Mouse (Mus musculus) C2C12 (cell line): ENCODE measurements around the gene Gdf7. TPM values are rescaled to one million over a fixed set of nuclear protein-coding genes. Genes with fewer than 3 reads are reported as not detected.

ENCODE experiments used
- H3K27me3 ChIP-seq: one replicate; pipeline ENCODE4 v1.6.1; 2011; ENCODE audit not compliant: control insufficient read depth, insufficient read depth, insufficient read length
- H3K36me3 ChIP-seq: one replicate; pipeline ENCODE4 v1.6.1; 2011; ENCODE audit not compliant: control insufficient read depth, insufficient read depth
- H3K4me3 ChIP-seq: one replicate; pipeline ENCODE4 v1.5.1; 2011; ENCODE audit warnings: mild to moderate bottlenecking, control low read depth; ENCODE audit not compliant: poor library complexity, insufficient read depth, severe bottlenecking
- H3K79me2 ChIP-seq: one replicate; pipeline ENCODE4 v1.6.1; 2011; ENCODE audit not compliant: control insufficient read depth, insufficient read depth
- H3K79me3 ChIP-seq: one replicate; pipeline ENCODE4 v1.6.1; 2011; ENCODE audit warnings: low read depth, control low read depth
- H3ac ChIP-seq: one replicate; pipeline ENCODE3; 2011; ENCODE audit warnings: low read depth; ENCODE audit not compliant: control insufficient read depth, insufficient read length
- CEBPB ChIP-seq: IDR thresholded peaks from one replicate; pipeline ENCODE4 v1.6.1; 2011; ENCODE audit warnings: low read depth, mild to moderate bottlenecking, control low read depth, moderate library complexity
- CTCF ChIP-seq: IDR thresholded peaks from one replicate; pipeline ENCODE4 v1.5.1; 2011; ENCODE audit not compliant: control insufficient read depth, insufficient read depth, insufficient read length
- FOSL1 ChIP-seq: IDR thresholded peaks from one replicate; pipeline ENCODE4 v1.8.0; 2011; ENCODE audit warnings: mild to moderate bottlenecking, low read length; ENCODE audit not compliant: poor library complexity, insufficient read depth, severe bottlenecking
- MAX ChIP-seq: IDR thresholded peaks from one replicate; pipeline ENCODE4 v1.6.1; 2011; ENCODE audit warnings: mild to moderate bottlenecking, control low read depth
- MYOD1 ChIP-seq: IDR thresholded peaks from one replicate; pipeline ENCODE4 v1.6.1; 2011; ENCODE audit warnings: low read depth; ENCODE audit not compliant: control insufficient read depth, insufficient read length
- MYOG ChIP-seq: IDR thresholded peaks from one replicate; pipeline ENCODE4 v1.6.1; 2011; ENCODE audit not compliant: control insufficient read depth, insufficient read length; ENCODE audit errors: extremely low read depth
- USF1 ChIP-seq: IDR thresholded peaks from one replicate; pipeline ENCODE4 v1.6.1; 2011; ENCODE audit warnings: low read depth, mild to moderate bottlenecking, control low read depth, moderate library complexity
- polyA plus RNA-seq: library from polyadenylated mRNA; unstranded; fragments of >200 nt; fragmentation: generic; extraction: Trizol; gene quantifications from one replicate; pipeline ENCODE4 v1.2.1, GENCODE M21; 2012; ENCODE audit warnings: missing spikeins

Gdf7 gene
- polyA plus RNA-seq, 1 experiment = 0.09 TPM

GRCm38 (mm10) chr12:8287970-8288369, 13.8 kb downstream of the Gdf7 start:
- no peaks in the 10 kb centered on the region for H3K79me2 ChIP-seq
- no peaks in the 10 kb centered on the region for H3K79me3 ChIP-seq
- peaks cover 14% of the 10 kb centered on the region for H3K36me3 ChIP-seq
- no peaks in the 10 kb centered on the region for H3K27me3 ChIP-seq
- TF ChIP-seq CTCF = no peak
- no peak for TF ChIP-seq USF1
- TF ChIP-seq CEBPB = no peak
- no peak for TF ChIP-seq MYOG
- TF ChIP-seq MAX = no peak
- no peak for TF ChIP-seq MYOD1
- TF ChIP-seq FOSL1 = no peak
- H3ac ChIP-seq = no peak overlapping the region
- no peak overlapping the region for H3K4me3 ChIP-seq

- H3ac ChIP-seq = no peak overlapping the region
- H3K36me3 ChIP-seq = peaks cover 45% of the 10 kb centered on the region
- no peaks in the 10 kb centered on the region for H3K27me3 ChIP-seq
- H3K79me2 ChIP-seq = no peaks in the 10 kb centered on the region
- H3K4me3 ChIP-seq = no peak overlapping the region
- no peak for TF ChIP-seq FOSL1
- TF ChIP-seq USF1 = no peak
- no peak for TF ChIP-seq CTCF
- no peak for TF ChIP-seq MYOD1
- no peak for TF ChIP-seq MYOG
- no peak for TF ChIP-seq MAX
- no peak for TF ChIP-seq CEBPB
- no peaks in the 10 kb centered on the region for H3K79me3 ChIP-seq
Measured at GRCm38 (mm10) chr12:8281225-8282017, 20.3 kb downstream of the Gdf7 start.

- H3K36me3 ChIP-seq = peaks cover 38% of the 10 kb centered on the region
- no peak for TF ChIP-seq MYOG
- TF ChIP-seq FOSL1 = no peak
- TF ChIP-seq USF1 = no peak
- no peak for TF ChIP-seq MYOD1
- no peak overlapping the region for H3ac ChIP-seq
- H3K27me3 ChIP-seq = no peaks in the 10 kb centered on the region
- H3K79me2 ChIP-seq = no peaks in the 10 kb centered on the region
- no peaks in the 10 kb centered on the region for H3K79me3 ChIP-seq
- no peak overlapping the region for H3K4me3 ChIP-seq
Measured at GRCm38 (mm10) chr12:8275424-8275823, 26.3 kb downstream of the Gdf7 start.

GRCm38 (mm10) chr12:8273471-8274171, 28.1 kb downstream of the Gdf7 start:
- no peak overlapping the region for H3ac ChIP-seq
- H3K36me3 ChIP-seq = peaks cover 32% of the 10 kb centered on the region
- H3K27me3 ChIP-seq = no peaks in the 10 kb centered on the region
- TF ChIP-seq USF1 (no peak), CEBPB (no peak), FOSL1 (no peak), MYOD1 (no peak)
- H3K4me3 ChIP-seq = no peak overlapping the region
- H3K79me2 ChIP-seq = no peaks in the 10 kb centered on the region
- H3K79me3 ChIP-seq = no peaks in the 10 kb centered on the region

- TF ChIP-seq MYOD1 (no peak), CTCF (no peak), USF1 (no peak), MAX (no peak), FOSL1 (no peak), MYOG (no peak), CEBPB (no peak)
- no peaks in the 10 kb centered on the region for H3K27me3 ChIP-seq
- no peaks in the 10 kb centered on the region for H3K79me2 ChIP-seq
- H3K36me3 ChIP-seq = peaks cover 29% of the 10 kb centered on the region
- no peaks in the 10 kb centered on the region for H3K79me3 ChIP-seq
- no peak overlapping the region for H3ac ChIP-seq
- H3K4me3 ChIP-seq = no peak overlapping the region
Measured at GRCm38 (mm10) chr12:8271405-8271804, 30.3 kb downstream of the Gdf7 start.

GRCm38 (mm10) chr12:8269627-8270026, 32.1 kb downstream of the Gdf7 start:
- Histone ChIP-seq H3K79me3 (no peaks in the 10 kb centered on the region), H3K27me3 (no peaks in the 10 kb centered on the region), H3K4me3 (no peak overlapping the region), H3K79me2 (no peaks in the 10 kb centered on the region), H3K36me3 (peaks cover 21% of the 10 kb centered on the region), H3ac (no peak overlapping the region)
- no peak for TF ChIP-seq USF1
- TF ChIP-seq MYOD1 = no peak
- TF ChIP-seq CTCF = no peak
